9 mouse cellular contexts compared by ENCODE assay signal in genomic region chr1:137928522-137928921, GRCm38 (mm10).
DNase-seq lines count a peak whose midpoint lies in the region; ATAC-seq and TF ChIP-seq lines count a peak whose summit lies in the region.
"Had no signal": no experiment of that assay in that cellular context is flagged by ENCODE, and none has a peak within 500 bp of the region (broad histone marks: within the 10 kb centered on the region; RNA-seq: fewer than 3 reads in every experiment).

No protein-coding gene starts in this region.

- WGBS in heart, embryonic 11.5 days (ENCODE audit: insufficient replicate concordance), result 51% methylated on average over 6 of the region's 6 CpGs
- WGBS in kidney, postnatal 0 days, result 33% methylated on average over 6 of the region's 6 CpGs
- WGBS in neural tube, embryonic 15.5 days, result 5% methylated on average over 6 of the region's 6 CpGs

- TF ChIP-seq CTCF in kidney, postnatal 0 days (IDR thresholded peaks at IDR 0.05; ENCODE audit: low read depth), result no peak

- H3K27ac ChIP-seq in heart, embryonic 11.5 days (ENCODE audit: low read depth, low read length), result 0 out of 2 replicates have a peak overlapping the region, but pooled peaks have one; percentile 22
- peak overlapping the region; percentile 62; the same call in 1 of the 2 replicates for H3K27ac ChIP-seq in kidney, postnatal 0 days
- peak overlapping the region; percentile 74 for H3K27ac ChIP-seq in neural tube, embryonic 15.5 days (replicated peaks)
- H3K27ac ChIP-seq: macrophage had no signal

- DNase-seq in heart, adult 8-10 months (ENCODE audit: low spot score), result no peak
- DNase-seq in cerebellum, postnatal 36 days, result peak; percentile 86 to 88
- DNase-seq in gastrocnemius, postnatal 4 days (ENCODE audit: low spot score in 2 of 2), result peak; percentile 18 to 29
- peak; percentile 38 for DNase-seq in kidney, postnatal 0 days (ENCODE audit: low spot score)
- DNase-seq in left cerebral cortex, adult 8-10 months (ENCODE audit: low spot score in 2 of 2), result no peak

- ATAC-seq in heart, embryonic 11.5 days (replicated peaks; ENCODE audit: insufficient number of reproducible peaks, low FRiP score, low TSS enrichment), result no peak
- ATAC-seq in kidney, postnatal 0 days (replicated peaks; ENCODE audit: low FRiP score, low read depth), result 0 out of 2 replicates have a peak, but pooled peaks have one; percentile 36
- peak; percentile 65 for ATAC-seq in neural tube, embryonic 15.5 days (ENCODE audit: low FRiP score)
- ATAC-seq in megakaryocyte-erythroid progenitor cell, adult 5-6 weeks (replicated peaks; ENCODE audit: low FRiP score, low TSS enrichment, poor library complexity, severe bottlenecking), result no peak

- H3K4me3 ChIP-seq in heart, embryonic 11.5 days (ENCODE audit: low read depth, low read length), result no peak overlapping the region
- no peak overlapping the region for H3K4me3 ChIP-seq in kidney, postnatal 0 days (replicated peaks; ENCODE audit: low read depth, low read length)
- H3K4me3 ChIP-seq in neural tube, embryonic 15.5 days (replicated peaks), result no peak overlapping the region

- H3K9me3 ChIP-seq in heart, embryonic 11.5 days (replicated peaks; ENCODE audit: control insufficient read depth, low read length), result no peaks in the 10 kb centered on the region
- H3K9me3 ChIP-seq in kidney, postnatal 0 days (replicated peaks; ENCODE audit: low read length), result no peaks in the 10 kb centered on the region
- H3K9me3 ChIP-seq in neural tube, embryonic 15.5 days (replicated peaks), result no peaks in the 10 kb centered on the region

- H3K9ac ChIP-seq in heart, embryonic 11.5 days (ENCODE audit: low read depth, low read length), result no peak overlapping the region
- no peak overlapping the region for H3K9ac ChIP-seq in kidney, postnatal 0 days (ENCODE audit: low read depth, low read length)
- no peak overlapping the region for H3K9ac ChIP-seq in neural tube, embryonic 15.5 days (replicated peaks)

- H3K27me3 ChIP-seq in heart, embryonic 11.5 days (ENCODE audit: control insufficient read depth, insufficient read depth, low read length), result no peaks in the 10 kb centered on the region
- no peaks in the 10 kb centered on the region for H3K27me3 ChIP-seq in kidney, postnatal 0 days (ENCODE audit: insufficient read depth, low read length)
- H3K27me3 ChIP-seq in neural tube, embryonic 15.5 days (replicated peaks), result no peaks in the 10 kb centered on the region

- H3K4me1 ChIP-seq in heart, embryonic 11.5 days (ENCODE audit: control insufficient read depth, insufficient read depth, low read length), result peaks cover 18% of the 10 kb centered on the region
- peaks cover 4% of the 10 kb centered on the region; the same call in 1 of the 2 replicates for H3K4me1 ChIP-seq in kidney, postnatal 0 days (replicated peaks; ENCODE audit: insufficient read depth, low read length)
- peaks cover 40% of the 10 kb centered on the region for H3K4me1 ChIP-seq in neural tube, embryonic 15.5 days

- H3K36me3 ChIP-seq in heart, embryonic 11.5 days (ENCODE audit: control insufficient read depth, insufficient read depth, low read length), result peaks cover 4% of the 10 kb centered on the region; the same call in 1 of the 2 replicates
- H3K36me3 ChIP-seq in kidney, postnatal 0 days (ENCODE audit: insufficient read depth, low read length), result 0 out of 2 replicates have a peak, but pooled peaks cover 3% of the 10 kb centered on the region
- H3K36me3 ChIP-seq in neural tube, embryonic 15.5 days, result peaks cover 13% of the 10 kb centered on the region

- no peak overlapping the region for H3K4me2 ChIP-seq in heart, embryonic 11.5 days
- peak overlapping the region; percentile 48; the same call in 1 of the 2 replicates for H3K4me2 ChIP-seq in kidney, postnatal 0 days (ENCODE audit: low read length)
- peak overlapping the region; percentile 41 for H3K4me2 ChIP-seq in neural tube, embryonic 15.5 days

Comparison
In these comparisons a context has a peak if more than half of its experiments do, and no peak if none do; other contexts are left out.
1. ATAC-seq: peak in kidney, postnatal 0 days (single experiment) and neural tube, embryonic 15.5 days (single experiment); none in heart, embryonic 11.5 days (single experiment) and megakaryocyte-erythroid progenitor cell, adult 5-6 weeks (single experiment).
2. H3K27ac ChIP-seq: peak in every context shown above with its lines; median percentile 74 in neural tube, embryonic 15.5 days; 62 in kidney, postnatal 0 days; 22 in heart, embryonic 11.5 days.
3. DNase-seq: peak in cerebellum, postnatal 36 days (2 of 2), gastrocnemius, postnatal 4 days (2 of 2) and kidney, postnatal 0 days (single experiment); none in heart, adult 8-10 months (single experiment) and left cerebral cortex, adult 8-10 months (0 of 2).